Comparison of ENCODE assay signal across 8 mouse cellular contexts in the genomic region with DNA sequence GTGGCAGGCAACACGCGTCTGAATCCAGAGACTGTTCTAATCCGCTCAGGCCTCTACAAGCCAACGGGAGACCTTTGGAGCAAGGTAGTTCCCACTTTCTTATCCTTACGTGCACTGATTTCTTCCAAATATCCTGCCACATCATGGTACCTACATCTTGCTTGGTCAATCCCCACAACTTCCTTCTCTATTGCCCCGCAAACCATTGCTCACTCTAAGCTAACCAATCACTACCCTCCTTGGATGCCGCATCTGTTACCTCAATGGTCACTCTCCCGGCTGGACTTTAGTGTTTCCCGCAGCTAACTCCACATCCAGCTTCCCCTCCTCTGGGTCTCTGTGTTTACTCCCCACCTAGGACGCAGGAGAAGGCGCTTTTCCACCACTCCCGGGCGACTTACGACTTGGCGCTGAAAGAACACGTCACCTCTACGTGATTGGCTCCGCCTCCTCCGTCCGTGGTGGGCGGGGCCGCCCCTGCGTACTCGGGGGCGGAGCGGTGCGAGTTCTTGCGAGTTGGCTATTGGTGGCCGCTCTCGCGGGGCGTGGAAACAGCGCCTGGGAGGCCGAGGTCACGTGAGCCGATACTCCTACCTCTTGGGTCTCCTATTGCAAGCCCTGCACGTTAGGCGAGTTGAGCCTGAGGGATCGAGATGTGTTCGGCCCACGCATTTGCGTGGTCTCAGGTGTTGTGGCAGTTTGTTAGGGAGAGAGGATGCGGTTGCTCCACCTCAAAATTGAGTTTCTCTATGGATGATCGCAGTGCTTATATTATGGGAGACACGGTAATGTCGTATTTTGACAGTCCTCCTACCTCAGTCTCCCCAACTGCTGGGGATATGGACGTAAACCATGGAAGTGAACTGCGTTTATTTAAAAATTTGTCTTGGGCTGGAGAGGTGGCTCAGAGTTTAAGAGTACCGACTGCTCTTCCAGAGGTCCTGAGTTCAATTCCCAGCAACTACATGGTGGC. TPM values are rescaled to one million over a fixed set of nuclear protein-coding genes. Genes with fewer than 3 reads are reported as not detected.
A peak's percentile ranks its signal among the peaks of the same experiment; 100 is the strongest.
DNase-seq lines count a peak whose midpoint lies in the region; ATAC-seq and TF ChIP-seq lines count a peak whose summit lies in the region.

A gene (minus strand): TSS at position 453 of the 973 bp plus-strand sequence.

- peak within 1 kb of the TSS; percentile 77 for H3K9ac ChIP-seq in hindbrain, embryonic 13.5 days

- no peak for TF ChIP-seq CTCF in Patski (IDR thresholded peaks at IDR 0.05)

- POLR2A ChIA-PET in Patski (lab: Charles Lee): no interaction called here

- no peaks in the 10 kb centered on the region for H3K9me3 ChIP-seq in hindbrain, embryonic 13.5 days

- in situ Hi-C loops in Patski (cut with MboI; ENCODE audit: low pct_unique_long_range_greater_than_20kb): no loop called here

- peak; percentile 63 for DNase-seq in Patski (ENCODE audit: low read depth, low spot score)
- DNase-seq in cerebellum, postnatal 14 days: peak; percentile 97 to 98
- peak; percentile 92 for DNase-seq in frontal cortex, postnatal 14 days (ENCODE audit: low spot score in 2 of 2)
- DNase-seq in layer of hippocampus, postnatal 25 days (ENCODE audit: extremely low spot score in 1 of 2, low spot score in 1 of 2): peak; percentile 85 to 87
- DNase-seq in lung, postnatal 25 days (ENCODE audit: low spot score): peak; percentile 96
- peak; percentile 98 for DNase-seq in retina, embryonic 14.5 days (ENCODE audit: low spot score)
- DNase-seq in thymus, postnatal 4 days: peak; percentile 97

- CTCF ChIA-PET in Patski (lab: Charles Lee): no interaction called here

- peak within 1 kb of the TSS; percentile 69 for H3K4me3 ChIP-seq in hindbrain, embryonic 13.5 days

- peak; percentile 92 for ATAC-seq in Patski
- peak; percentile 98 for ATAC-seq in hindbrain, embryonic 13.5 days (ENCODE audit: low FRiP score)

- H3K36me3 ChIP-seq in hindbrain, embryonic 13.5 days: peaks cover 13% of the 10 kb centered on the region

- peak within 1 kb of the TSS; percentile 74 for H3K27ac ChIP-seq in hindbrain, embryonic 13.5 days

- peak within 1 kb of the TSS; percentile 89 for H3K4me2 ChIP-seq in hindbrain, embryonic 13.5 days

- 1% methylated on average over 49 of the region's 49 CpGs for WGBS in hindbrain, embryonic 13.5 days

- H3K4me1 ChIP-seq in hindbrain, embryonic 13.5 days (replicated peaks): peaks cover 14% of the 10 kb centered on the region

- H3K27me3 ChIP-seq in Patski: no peaks in the 10 kb centered on the region
- no peaks in the 10 kb centered on the region for H3K27me3 ChIP-seq in hindbrain, embryonic 13.5 days

RNA-seq across cellular contexts. Expression of the gene that starts here (rescaled TPM):
- 28.3 TPM for polyA plus RNA-seq in Patski (2021)
- 43.4 and 44.0 TPM in 2 replicates for polyA plus RNA-seq in hindbrain, embryonic 13.5 days (2015; fragmentation: Nextera tagmentation; extraction: Ambion mirVana)
- 10 to 100 TPM; 62.2 to 62.6 TPM for total RNA-seq in layer of hippocampus, postnatal 25 days (2021)

Comparison
In these comparisons a context has a peak if more than half of its experiments do, and no peak if none do; other contexts are left out.
1. Peak in every context shown above with its lines: DNase-seq, ATAC-seq, H3K4me3 ChIP-seq and H3K27ac ChIP-seq.